13 mouse cellular contexts compared by ENCODE assay signal in genomic region chr9:96935556-96936300, GRCm38 (mm10). TPM values are rescaled to one million over a fixed set of nuclear protein-coding genes. Genes with fewer than 3 reads are reported as not detected.
DNase-seq lines count a peak whose midpoint lies in the region; ATAC-seq and TF ChIP-seq lines count a peak whose summit lies in the region.
"Had no signal": no experiment of that assay in that cellular context is flagged by ENCODE, and none has a peak within 500 bp of the region (broad histone marks: within the 10 kb centered on the region; RNA-seq: fewer than 3 reads in every experiment).

No protein-coding gene starts in this region.

- H3K4me3 ChIP-seq in gastrocnemius, adult 2 months: no peak overlapping the region
- H3K4me3 ChIP-seq: forebrain, embryonic 15.5 days; heart, embryonic 10.5 days; stomach, embryonic 15.5 days had no signal

- peak; percentile 83 for ATAC-seq in granulocyte monocyte progenitor cell, adult 5-6 weeks (replicated peaks; ENCODE audit: poor library complexity, severe bottlenecking)
- no peak for ATAC-seq in erythroid progenitor cell, adult 5-6 weeks (replicated peaks; ENCODE audit: low FRiP score, poor library complexity, severe bottlenecking)
- ATAC-seq: forebrain, embryonic 15.5 days had no signal

- no peaks in the 10 kb centered on the region for H3K36me3 ChIP-seq in splenic B cell, adult 2 months (ENCODE audit: control insufficient read depth, insufficient read depth, low read length, poor library complexity, severe bottlenecking)
- H3K36me3 ChIP-seq: forebrain, embryonic 15.5 days; stomach, embryonic 15.5 days had no signal

- no peaks in the 10 kb centered on the region for H3K27me3 ChIP-seq in splenic B cell, adult 2 months (ENCODE audit: control insufficient read depth, insufficient read depth, low read length, poor library complexity, severe bottlenecking)
- H3K27me3 ChIP-seq: forebrain, embryonic 15.5 days; stomach, embryonic 15.5 days had no signal

- TF ChIP-seq CTCF in gastrocnemius, adult 2 months (IDR thresholded peaks at IDR 0.05): no peak

- no peak overlapping the region for H3K27ac ChIP-seq in gastrocnemius, adult 2 months
- H3K27ac ChIP-seq: forebrain, embryonic 15.5 days; heart, embryonic 10.5 days; stomach, embryonic 15.5 days had no signal

- peak; percentile 23 to 27 for DNase-seq in spleen, postnatal 36 days (ENCODE audit: low spot score in 2 of 2)
- DNase-seq in spleen, postnatal 4 days (ENCODE audit: low spot score in 2 of 2): no peak
- DNase-seq in splenic B cell, adult 2 months (ENCODE audit: low read depth, low spot score): peak; percentile 64
- no peak for DNase-seq in gastrocnemius, adult 2 months
- no peak for DNase-seq in layer of hippocampus, adult 11-12 months (ENCODE audit: low spot score)
- DNase-seq: gastrocnemius, postnatal 10 days; heart, postnatal 36 days; right cerebral cortex, postnatal 14 days had no signal

- intact Hi-C loops in gastrocnemius, adult 2 months (cut with DNase I): no loop called here

RNA-seq across cellular contexts. Expression of gene Pxylp1, which starts 43.3 kb away (rescaled TPM):
- 78.2 and 85.4 TPM in 2 replicates for total RNA-seq in granulocyte monocyte progenitor cell, adult 5-6 weeks (2014; fragmentation: Nextera tagmentation)
- 60.4 and 80.7 TPM in 2 replicates for total RNA-seq in granulocyte monocyte progenitor cell, adult 5-6 weeks (2017)
- 14.8 and 20.1 TPM in 2 replicates for total RNA-seq in erythroid progenitor cell, adult 5-6 weeks (2015; ENCODE audit: low replicate concordance)
- total RNA-seq in erythroid progenitor cell, adult 5-6 weeks (2017; ENCODE audit: low replicate concordance): 5.4 and 8.7 TPM in 2 replicates
- total RNA-seq in gastrocnemius, adult 2 months (2021): 1 to 10 TPM in 1 of 2 experiments, under 1 TPM in 1; 0.36 to 2.7 TPM

Comparison
In these comparisons a context has a peak if more than half of its experiments do, and no peak if none do; other contexts are left out.
1. DNase-seq: peak in spleen, postnatal 36 days (2 of 2) and splenic B cell, adult 2 months (single experiment); none in spleen, postnatal 4 days (0 of 2), gastrocnemius, adult 2 months (single experiment) and layer of hippocampus, adult 11-12 months (single experiment).